Mouse (Mus musculus): Measurements from ENCODE around the gene Olfr1480. TPM values are rescaled to one million over a fixed set of nuclear protein-coding genes. Genes with fewer than 3 reads are reported as not detected.

Olfr1480 gene
- not detected in 2 replicates for polyA plus RNA-seq (2012; ENCODE audit: insufficient read depth, insufficient read length, missing spikeins)

DNA sequence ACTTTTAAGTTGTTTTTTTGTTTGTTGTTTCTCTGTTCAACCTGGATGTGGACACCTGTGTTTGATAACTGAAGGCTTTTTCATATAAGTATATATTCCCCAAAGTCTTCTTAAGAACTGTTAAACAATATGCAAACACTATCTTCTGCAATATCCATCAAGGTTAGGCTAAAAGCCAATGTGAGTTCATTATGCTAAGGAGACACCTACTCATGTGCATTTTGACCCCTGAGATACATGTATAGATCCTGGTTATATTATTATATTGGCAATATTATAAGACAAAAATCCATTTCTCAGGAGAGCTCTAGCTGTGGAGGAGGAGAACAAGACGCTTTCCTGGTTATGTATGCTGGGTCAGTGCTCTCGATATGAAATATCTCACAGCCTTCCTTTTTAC lies at the start of gene Olfr1480:
TSS of gene Olfr1480 (plus strand) at position 301 of the 400 bp plus-strand sequence.
- no peaks in the 10 kb centered on the region for H3K4me1 ChIP-seq (ENCODE audit: control insufficient read depth, insufficient read depth, insufficient read length, low read length)
- H3K4me3 ChIP-seq (ENCODE audit: insufficient read depth, low read depth, low read length), result no peak within 1 kb of the TSS
- H3K27ac ChIP-seq (replicated peaks; ENCODE audit: low read depth, low read length), result no peak within 1 kb of the TSS

DNA sequence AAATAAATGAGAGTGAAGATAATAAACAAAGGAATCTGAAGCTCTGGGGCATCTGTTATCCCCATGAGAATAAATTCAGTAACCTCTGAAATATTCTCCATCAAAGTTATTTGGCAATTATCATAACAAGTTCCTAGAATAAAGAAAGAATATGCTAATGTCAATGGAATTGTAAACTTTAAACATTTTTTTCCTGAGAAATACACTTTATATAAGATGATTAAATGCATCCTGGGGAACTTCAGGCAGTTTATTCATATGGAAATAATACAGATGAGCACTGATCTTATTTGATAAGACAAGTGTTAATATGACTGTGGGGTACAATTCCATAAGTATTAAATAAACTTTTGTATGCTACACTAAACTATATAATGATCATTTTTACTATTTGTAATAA lies 47.6 kb upstream of the Olfr1480 start, which contains the start of gene Olfr1475:
TSS of gene Olfr1475 (minus strand) at position 101 of the 400 bp plus-strand sequence.
- Histone ChIP-seq H3K4me1 (ENCODE audit: control insufficient read depth, insufficient read depth, insufficient read length, low read length) (no peaks in the 10 kb centered on the region), H3K4me3 (ENCODE audit: insufficient read depth, low read depth, low read length) (no peak within 1 kb of the TSS), H3K27ac (replicated peaks; ENCODE audit: low read depth, low read length) (no peak within 1 kb of the TSS)

DNA sequence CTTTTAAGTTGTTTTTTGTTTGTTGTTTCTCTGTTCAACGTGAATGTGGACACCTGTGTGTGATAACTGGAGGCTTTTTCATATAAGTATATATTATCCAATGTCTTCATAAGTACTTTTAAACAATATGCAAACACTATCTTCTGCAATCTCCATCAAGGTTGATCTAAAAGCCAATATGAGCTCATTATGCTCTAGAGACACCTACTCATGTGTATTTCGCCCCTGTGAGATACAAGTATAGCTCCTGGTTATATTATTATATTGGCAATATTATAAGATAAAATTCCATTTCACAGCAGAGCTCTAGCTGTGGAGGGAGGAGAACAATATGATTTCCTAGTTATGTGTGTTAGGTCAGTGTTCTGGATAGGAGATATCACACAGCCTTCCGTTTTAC lies 27.5 kb upstream of the Olfr1480 start, which contains the start of gene Olfr1477:
TSS of gene Olfr1477 (plus strand) at position 301 of the 400 bp plus-strand sequence.
- Histone ChIP-seq H3K27ac (replicated peaks; ENCODE audit: low read depth, low read length) (no peak within 1 kb of the TSS), H3K4me3 (ENCODE audit: insufficient read depth, low read depth, low read length) (no peak within 1 kb of the TSS), H3K4me1 (ENCODE audit: control insufficient read depth, insufficient read depth, insufficient read length, low read length) (no peaks in the 10 kb centered on the region)

Other genes starting within 250 kb of the Olfr1480 start
- gene Olfr1465, start 212.4 kb upstream of the Olfr1480 start, polyA plus RNA-seq (2012; ENCODE audit: insufficient read depth, insufficient read length, missing spikeins), result not detected in 2 replicates
- not detected in 2 replicates for gene Olfr1466, start 189.1 kb upstream of the Olfr1480 start, polyA plus RNA-seq (2012; ENCODE audit: insufficient read depth, insufficient read length, missing spikeins)
- gene Olfr1467, start 165.7 kb upstream of the Olfr1480 start, polyA plus RNA-seq (2012; ENCODE audit: insufficient read depth, insufficient read length, missing spikeins), result not detected in 2 replicates
- gene Olfr1469, start 120.1 kb upstream of the Olfr1480 start, polyA plus RNA-seq (2012; ENCODE audit: insufficient read depth, insufficient read length, missing spikeins), result not detected in 2 replicates
- not detected in 2 replicates for gene Olfr1471, start 84.5 kb upstream of the Olfr1480 start, polyA plus RNA-seq (2012; ENCODE audit: insufficient read depth, insufficient read length, missing spikeins)
- not detected in 2 replicates for gene Olfr1472, start 71.8 kb upstream of the Olfr1480 start, polyA plus RNA-seq (2012; ENCODE audit: insufficient read depth, insufficient read length, missing spikeins)
- not detected in 2 replicates for gene Olfr1474, start 58.3 kb upstream of the Olfr1480 start, polyA plus RNA-seq (2012; ENCODE audit: insufficient read depth, insufficient read length, missing spikeins)
- not detected in 2 replicates for gene Olfr1475, start 47.7 kb upstream of the Olfr1480 start, polyA plus RNA-seq (2012; ENCODE audit: insufficient read depth, insufficient read length, missing spikeins)
- gene Olfr1477, start 27.4 kb upstream of the Olfr1480 start, polyA plus RNA-seq (2012; ENCODE audit: insufficient read depth, insufficient read length, missing spikeins), result not detected in 2 replicates
- gene Olfr1484, start 55.6 kb downstream of the Olfr1480 start, polyA plus RNA-seq (2012; ENCODE audit: insufficient read depth, insufficient read length, missing spikeins), result not detected in 2 replicates
- not detected in 2 replicates for gene Olfr1487, start 89.5 kb downstream of the Olfr1480 start, polyA plus RNA-seq (2012; ENCODE audit: insufficient read depth, insufficient read length, missing spikeins)
- 0.08 TPM in 1 of 2 replicates, not detected in the other for gene Olfr1489, start 103.7 kb downstream of the Olfr1480 start, polyA plus RNA-seq (2012; ENCODE audit: insufficient read depth, insufficient read length, missing spikeins)
- not detected in 2 replicates for gene Olfr1490, start 123.2 kb downstream of the Olfr1480 start, polyA plus RNA-seq (2012; ENCODE audit: insufficient read depth, insufficient read length, missing spikeins)
- gene Olfr1491, start 169.4 kb downstream of the Olfr1480 start, polyA plus RNA-seq (2012; ENCODE audit: insufficient read depth, insufficient read length, missing spikeins), result not detected in 2 replicates
- gene Olfr1493-ps1, start 195.4 kb downstream of the Olfr1480 start, polyA plus RNA-seq (2012; ENCODE audit: insufficient read depth, insufficient read length, missing spikeins), result not detected in 2 replicates
- not detected in 2 replicates for gene Olfr1494, start 211.8 kb downstream of the Olfr1480 start, polyA plus RNA-seq (2012; ENCODE audit: insufficient read depth, insufficient read length, missing spikeins)
- gene Olfr1495, start 236.7 kb downstream of the Olfr1480 start, polyA plus RNA-seq (2012; ENCODE audit: insufficient read depth, insufficient read length, missing spikeins), result not detected in 2 replicates
- gene Olfr1496, start 250.0 kb downstream of the Olfr1480 start, polyA plus RNA-seq (2012; ENCODE audit: insufficient read depth, insufficient read length, missing spikeins), result not detected in 2 replicates

All from brown adipose tissue, adult 24 weeks (tissue).